Mouse (Mus musculus): ENCODE measurements around the gene Dhps.

Dhps gene

GRCm38 (mm10) chr8:85071514-85072281, at the start of gene Dhps:
Gene Dhps, plus strand, starts transcription at chr8:85071757.
- peak; percentile 92 to 94 for DNase-seq

DNA sequence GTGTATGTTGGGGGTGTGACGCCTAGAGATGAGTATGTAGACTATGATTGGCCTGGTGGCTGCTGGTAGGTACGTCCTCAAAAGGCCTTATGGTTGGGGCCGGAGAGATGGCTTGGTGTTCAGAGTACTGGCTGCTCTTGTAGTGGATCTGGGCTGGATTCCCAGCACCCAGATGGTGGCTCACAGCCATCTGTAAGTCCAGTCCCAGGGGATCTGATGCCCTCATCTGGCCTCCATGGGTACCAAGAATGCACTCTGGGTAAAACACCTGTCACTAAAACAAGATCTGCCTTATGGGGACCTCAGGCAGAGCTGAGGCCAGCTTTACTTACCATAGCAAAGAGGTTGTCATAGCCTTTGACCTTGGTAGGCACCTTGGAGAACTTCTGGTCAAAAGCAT, 47.7 kb upstream of the Dhps start:
- no peak for DNase-seq

- peak; percentile 86 to 90 for DNase-seq
Measured at GRCm38 (mm10) chr8:85025098-85025932, 46.2 kb upstream of the Dhps start, which contains the start of gene Asna1. Gene Asna1, minus strand, starts transcription at chr8:85025281.

- DNase-seq, result peak; percentile 98
Measured at GRCm38 (mm10) chr8:85026670-85027515, 44.7 kb upstream of the Dhps start, which contains the start of gene Trir. Gene Trir, plus strand, starts transcription at chr8:85026823.

- DNase-seq, result no peak
Measured at GRCm38 (mm10) chr8:85027516-85027855, 44.1 kb upstream of the Dhps start.

DNA sequence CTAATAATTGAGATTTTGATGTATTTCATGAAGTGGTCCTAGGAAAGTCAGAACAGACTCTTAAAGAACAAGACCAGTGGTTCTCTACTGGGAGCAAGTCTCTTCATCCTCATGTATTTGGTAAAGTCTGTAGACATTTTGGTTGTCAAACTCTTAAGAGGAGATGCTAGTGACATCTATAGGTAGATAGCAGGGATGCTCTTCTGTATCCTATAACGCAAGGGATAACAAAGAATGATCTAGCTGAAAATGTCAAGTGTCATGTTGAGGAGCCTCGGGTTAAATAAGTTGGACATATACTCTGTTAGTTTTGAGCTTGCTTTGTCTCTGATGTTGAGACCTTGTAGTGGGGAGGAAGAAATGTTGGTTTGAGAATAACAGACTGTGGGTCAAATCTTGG, 43.6 kb upstream of the Dhps start:
- no peak for DNase-seq

DNA sequence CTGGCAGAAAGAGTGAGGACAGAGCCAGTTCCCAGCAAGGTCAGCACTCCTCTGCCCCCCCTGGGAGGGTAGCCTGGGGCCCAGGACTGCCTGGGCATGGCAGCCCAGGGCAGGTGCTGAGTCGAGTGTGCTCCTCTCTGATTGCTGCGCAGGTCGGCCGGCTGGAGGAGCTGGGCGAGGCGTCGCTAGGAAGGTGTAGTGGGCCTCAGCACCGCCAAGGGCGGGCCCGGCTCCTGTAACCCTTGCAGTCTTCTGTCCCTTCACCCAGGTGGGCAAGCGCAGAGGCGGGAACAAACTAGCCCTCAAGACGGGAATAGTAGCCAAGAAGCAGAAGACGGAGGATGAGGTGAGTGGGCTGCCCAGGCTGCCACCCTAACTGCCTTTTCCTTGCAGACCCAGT, 42.3 kb upstream of the Dhps start:
- DNase-seq, result no peak

DNA sequence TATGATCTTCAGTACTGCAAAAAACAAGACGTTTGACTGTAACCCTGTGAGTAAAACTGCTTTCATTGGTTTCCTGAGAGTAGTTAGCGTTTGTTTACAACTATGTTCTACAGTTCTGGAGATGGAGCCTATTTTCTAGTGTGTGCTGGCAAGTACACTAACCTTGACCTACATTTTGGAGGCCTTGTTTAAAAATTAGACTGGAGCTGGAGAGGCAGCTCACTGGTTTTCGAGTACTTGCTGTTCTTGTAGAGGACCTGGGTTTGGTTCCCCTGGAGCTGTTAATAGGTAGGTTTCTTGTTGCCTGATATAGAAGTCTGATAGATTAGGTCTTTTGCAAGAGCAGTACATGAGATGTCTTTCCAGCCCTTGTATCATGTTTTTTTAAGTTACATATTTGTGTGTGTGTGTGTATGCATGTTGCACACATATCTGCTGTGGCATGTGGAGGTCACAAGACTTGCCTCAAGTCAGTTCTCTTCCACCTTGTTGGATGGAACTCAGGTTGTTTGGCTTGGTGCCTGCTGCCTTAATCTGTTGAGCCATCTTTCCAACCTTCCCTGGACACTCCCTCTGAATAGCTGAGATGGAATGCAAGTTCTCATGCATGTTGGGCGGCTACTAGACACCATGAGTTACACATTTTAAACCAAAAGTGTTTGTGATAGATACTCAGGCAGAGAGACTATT, 38.8 kb upstream of the Dhps start:
- no peak for DNase-seq

GRCm38 (mm10) chr8:85033867-85034266, 37.7 kb upstream of the Dhps start:
- DNase-seq, result peak; percentile 35 to 69

DNA sequence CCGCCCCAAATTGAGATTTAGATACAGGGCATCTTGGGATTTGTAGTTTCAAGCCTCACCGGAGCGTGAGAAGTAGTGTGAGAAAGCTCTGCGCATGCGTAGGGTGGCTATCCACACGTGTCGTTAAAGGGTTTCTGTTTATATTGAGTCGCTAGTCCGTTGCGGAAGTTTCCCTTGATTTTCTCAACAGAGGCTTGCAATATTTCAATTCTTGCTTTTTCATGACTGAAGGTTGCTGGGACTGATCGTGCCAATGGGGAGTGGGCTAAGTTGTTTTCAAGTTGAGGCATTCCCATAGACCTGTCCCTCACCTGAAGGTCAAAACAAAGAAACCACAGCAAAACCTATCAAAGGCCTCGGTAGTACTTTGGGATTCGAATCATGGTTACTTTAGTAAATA, 36.8 kb upstream of the Dhps start:
- DNase-seq, result peak; percentile 79 to 83

GRCm38 (mm10) chr8:85035165-85035727, 36.3 kb upstream of the Dhps start:
- no peak for DNase-seq

DNA sequence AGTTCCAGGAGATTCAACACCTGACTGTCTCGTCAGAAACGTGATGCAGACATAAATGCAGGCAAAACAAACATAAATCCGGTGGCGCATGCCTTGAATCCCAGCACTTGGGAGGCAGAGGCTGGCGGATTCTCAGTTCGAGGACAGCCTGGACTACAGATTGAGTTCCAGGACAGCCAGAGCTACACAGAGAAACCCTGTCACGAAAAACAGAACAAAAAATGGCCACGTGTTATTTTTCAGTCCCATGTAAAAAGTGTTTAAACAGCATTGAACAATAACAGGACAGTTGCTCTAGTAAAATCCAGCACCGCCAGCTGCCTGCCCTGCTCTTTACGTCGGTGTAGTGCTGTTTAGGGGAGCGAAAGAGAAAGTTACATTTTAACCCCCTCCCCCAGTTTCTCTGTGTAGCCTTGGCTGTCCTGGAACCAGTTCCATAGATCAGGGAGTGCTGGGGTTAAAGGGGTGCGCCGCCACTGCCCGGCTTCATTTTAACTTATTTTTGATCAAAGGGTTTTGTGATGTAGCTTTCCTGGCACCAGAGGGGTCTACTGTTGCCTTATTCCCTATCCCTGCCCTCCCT, 35.7 kb upstream of the Dhps start:
- no peak for DNase-seq

DNA sequence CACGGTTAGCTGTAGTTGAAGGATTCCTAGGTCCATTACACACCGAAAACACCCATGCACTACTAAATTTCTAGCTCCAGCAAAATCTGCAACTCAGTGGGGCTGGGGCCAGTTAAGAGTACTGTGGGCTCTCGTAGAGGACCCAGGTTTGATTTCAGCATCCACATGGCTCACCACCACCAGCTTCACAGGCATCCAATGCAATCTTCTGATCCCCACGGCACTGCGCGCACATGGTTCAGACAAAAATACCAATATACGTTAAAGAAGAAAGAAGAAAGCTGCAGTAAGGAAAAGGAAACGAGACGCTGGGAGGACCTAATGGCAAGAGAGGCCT, 35.2 kb upstream of the Dhps start:
- no peak for DNase-seq

- peak; percentile 94 to 96 for DNase-seq
Measured at GRCm38 (mm10) chr8:85036718-85037365, 34.7 kb upstream of the Dhps start, which contains the start of gene Tnpo2. Gene Tnpo2, plus strand, starts transcription at chr8:85036915.

- no peak for DNase-seq
Measured at GRCm38 (mm10) chr8:85037366-85037680, 34.2 kb upstream of the Dhps start.

- DNase-seq, result peak; percentile 45 to 49
Measured at GRCm38 (mm10) chr8:85037681-85038531, 33.7 kb upstream of the Dhps start.

DNA sequence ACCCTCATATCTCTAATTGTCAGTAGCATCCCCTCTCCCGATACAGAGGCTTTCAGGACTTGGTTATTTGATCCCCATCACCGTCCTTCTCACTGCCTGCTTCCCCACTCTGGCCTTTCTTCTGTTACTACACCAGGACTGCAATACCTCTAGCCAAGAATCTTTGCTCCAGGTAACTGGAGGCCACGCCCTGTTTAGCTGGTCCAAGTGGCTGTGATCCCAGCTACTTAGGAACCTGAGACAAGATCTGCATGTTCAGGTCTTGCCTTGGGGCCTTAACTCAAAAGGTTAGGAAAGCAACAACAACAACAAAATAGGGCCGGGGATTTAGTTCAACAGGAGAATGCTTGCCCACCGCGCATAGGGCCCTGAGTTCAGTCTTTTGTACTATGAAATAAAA, 27.9 kb upstream of the Dhps start:
- DNase-seq, result no peak

DNA sequence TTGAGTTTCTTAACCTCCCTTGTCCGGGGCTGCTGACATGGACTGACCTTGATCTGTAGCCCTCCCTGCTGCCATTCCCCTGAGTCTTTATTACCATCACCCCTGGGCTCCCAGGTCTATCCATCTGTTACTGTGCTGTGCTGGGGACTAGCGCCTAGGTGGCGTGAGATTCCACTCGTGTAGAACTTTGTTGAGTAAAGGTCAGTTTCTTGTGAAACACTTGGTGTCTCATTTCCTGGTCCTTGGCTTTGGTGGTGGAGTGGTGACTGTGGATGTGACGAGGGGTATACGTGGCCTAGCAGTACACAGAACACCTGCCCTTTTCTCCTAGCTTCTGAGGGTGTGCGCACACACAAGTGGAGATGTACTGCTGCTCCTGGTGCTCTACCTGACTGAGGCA, 14.2 kb upstream of the Dhps start:
- DNase-seq, result no peak

DNA sequence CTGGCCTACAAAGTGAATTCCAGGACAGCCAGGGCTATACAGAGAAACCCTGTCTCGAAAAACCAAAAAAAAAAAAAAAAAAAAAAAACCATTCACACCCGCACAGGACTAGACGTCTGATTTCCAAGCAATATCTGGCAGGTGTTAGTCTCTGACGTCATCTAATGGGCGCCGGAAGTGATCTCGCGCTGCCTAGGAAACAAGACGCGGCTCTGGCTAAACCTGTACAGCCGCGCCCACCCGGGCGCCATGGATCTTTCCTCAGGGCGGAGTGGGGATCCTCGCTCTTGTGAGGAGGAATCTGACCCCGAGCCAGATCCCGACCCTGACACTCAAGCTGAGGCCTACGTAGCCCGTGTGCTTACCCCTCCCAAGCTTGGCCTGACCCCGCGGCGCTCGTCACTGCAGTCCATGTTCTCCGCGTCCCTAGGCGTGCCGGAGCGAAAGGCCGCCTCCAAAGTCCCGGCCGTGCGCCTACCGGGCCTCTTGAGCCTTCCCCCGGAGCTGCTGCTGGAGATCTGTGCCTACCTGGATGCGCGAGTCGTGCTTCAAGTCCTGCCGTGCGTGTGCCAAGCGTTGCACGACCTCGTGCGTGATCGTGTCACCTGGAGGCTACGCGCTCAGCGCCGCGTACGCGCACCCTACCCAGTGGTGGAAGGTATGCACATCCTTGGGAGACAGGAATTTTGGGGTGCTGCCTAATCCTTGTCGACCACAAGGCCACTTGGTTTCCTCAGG, 11.5 kb upstream of the Dhps start, which contains the start of gene Fbxw9:
TSS of gene Fbxw9 (plus strand) at position 177 of the 738 bp plus-strand sequence.
- DNase-seq, result peak; percentile 91 to 94

DNA sequence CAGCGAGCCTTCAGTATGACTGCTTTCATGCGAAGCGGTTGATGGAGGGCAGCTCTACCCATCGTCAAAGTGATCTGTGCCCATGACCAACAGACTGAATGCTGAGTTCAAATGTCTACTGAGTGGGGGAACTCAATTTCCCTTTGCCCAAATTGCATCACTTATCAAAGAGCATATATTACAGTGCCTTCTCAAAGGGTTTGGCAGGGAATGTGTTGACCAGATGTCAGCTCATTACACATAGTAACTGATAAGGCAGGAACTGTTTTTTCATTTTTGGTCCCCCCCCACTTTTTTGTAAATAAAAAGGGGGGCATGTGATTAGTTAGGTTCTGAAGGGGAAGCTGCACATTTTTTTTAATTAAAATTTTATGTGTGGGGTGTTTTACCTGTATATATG, 9.0 kb upstream of the Dhps start:
- no peak for DNase-seq
